Mouse (Mus musculus) CH12F3 (cell line): Measurements from ENCODE around the gene Apol6.

Experiments used
- in situ Hi-C: fragments of 300-500 bp; cut with MboI; formaldehyde crosslinking; loops from 2 replicates; pipeline ENCODE4 v1.14.3; 2020; ENCODE audit warnings: low sequenced_read_pairs

Apol6 gene

GRCm38 (mm10) chr15:77044597-77045320 lies at the start of gene Apol6:
Gene Apol6, plus strand, starts transcription at chr15:77044729.
- in situ Hi-C loops = no loop called here

GRCm38 (mm10) chr15:76998048-76998447 lies 46.5 kb upstream of the Apol6 start:
- in situ Hi-C loops = no loop called here

- in situ Hi-C loops = no loop called here
Observed at GRCm38 (mm10) chr15:76998878-76999588, 45.5 kb upstream of the Apol6 start.

GRCm38 (mm10) chr15:77003173-77003867 lies 41.2 kb upstream of the Apol6 start:
- in situ Hi-C loops = no loop called here

GRCm38 (mm10) chr15:77003868-77004215 lies 40.7 kb upstream of the Apol6 start:
- in situ Hi-C loops = no loop called here

GRCm38 (mm10) chr15:77008851-77009250 lies 35.7 kb upstream of the Apol6 start:
- in situ Hi-C loops = no loop called here

- in situ Hi-C loops = no loop called here
Observed at GRCm38 (mm10) chr15:77013753-77014241, 30.7 kb upstream of the Apol6 start.

- in situ Hi-C loops = no loop called here
Observed at GRCm38 (mm10) chr15:77014431-77014830, 30.1 kb upstream of the Apol6 start.

GRCm38 (mm10) chr15:77014985-77015384 lies 29.5 kb upstream of the Apol6 start:
- in situ Hi-C loops = no loop called here

GRCm38 (mm10) chr15:77016509-77016908 lies 28.0 kb upstream of the Apol6 start:
- in situ Hi-C loops = no loop called here

GRCm38 (mm10) chr15:77017897-77018296 lies 26.6 kb upstream of the Apol6 start:
- in situ Hi-C loops = no loop called here

GRCm38 (mm10) chr15:77018740-77019340 lies 25.7 kb upstream of the Apol6 start:
- in situ Hi-C loops = no loop called here

- in situ Hi-C loops = no loop called here
Observed at GRCm38 (mm10) chr15:77019533-77019932, 25.0 kb upstream of the Apol6 start.

GRCm38 (mm10) chr15:77020136-77020535 lies 24.4 kb upstream of the Apol6 start:
- in situ Hi-C loops = no loop called here

- in situ Hi-C loops = no loop called here
Observed at GRCm38 (mm10) chr15:77021056-77021455, 23.5 kb upstream of the Apol6 start.

- in situ Hi-C loops = no loop called here
Observed at GRCm38 (mm10) chr15:77021851-77022250, 22.7 kb upstream of the Apol6 start.

- in situ Hi-C loops = no loop called here
Observed at GRCm38 (mm10) chr15:77022401-77022957, 22.1 kb upstream of the Apol6 start.

GRCm38 (mm10) chr15:77025884-77026583 lies 18.5 kb upstream of the Apol6 start:
- in situ Hi-C loops = no loop called here

GRCm38 (mm10) chr15:77027117-77027516 lies 17.4 kb upstream of the Apol6 start:
- in situ Hi-C loops = no loop called here

- in situ Hi-C loops = no loop called here
Observed at GRCm38 (mm10) chr15:77027675-77028074, 16.9 kb upstream of the Apol6 start.
